Mouse (Mus musculus): ENCODE measurements around the gene Procr. TPM values are rescaled to one million over a fixed set of nuclear protein-coding genes. Genes with fewer than 3 reads are reported as not detected.
A peak's percentile ranks its signal among the peaks of the same experiment; 100 is the strongest.

Gene Procr
- total RNA-seq, 1 experiment from 2014 or later = 71.9 TPM

GRCm38 (mm10) chr2:155779506-155779905 is 28.6 kb downstream of the Procr start:
- ATAC-seq (replicated peaks in 1 of 2; ENCODE audit: insufficient read depth in 1 of 2, low FRiP score in 2 of 2, low TSS enrichment in 1 of 2, low read depth in 1 of 2, poor library complexity in 2 of 2, severe bottlenecking in 2 of 2) = no peak

DNA sequence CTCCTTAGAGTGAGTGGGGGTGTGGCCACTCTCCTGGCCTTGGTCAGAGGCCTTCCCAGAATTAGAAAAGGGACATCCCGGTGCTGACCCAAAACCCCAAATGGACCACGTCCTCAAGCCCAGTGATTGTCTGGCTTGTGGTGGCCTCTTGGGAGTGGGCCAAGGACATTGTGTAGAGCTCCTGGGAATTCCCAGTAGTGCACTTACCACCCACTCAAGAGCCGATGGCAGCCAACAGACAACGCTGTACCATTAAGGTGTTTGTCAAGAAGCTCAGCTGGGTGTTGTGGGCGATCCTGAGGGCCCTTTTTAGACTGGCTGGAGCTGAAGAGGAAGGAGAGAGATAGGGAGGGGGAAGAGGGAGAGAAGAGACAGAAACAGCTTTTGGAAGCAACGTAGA is 33.6 kb downstream of the Procr start:
- ATAC-seq (replicated peaks in 1 of 2; ENCODE audit: insufficient read depth in 1 of 2, low FRiP score in 2 of 2, low TSS enrichment in 1 of 2, low read depth in 1 of 2, poor library complexity in 2 of 2, severe bottlenecking in 2 of 2) = no peak

DNA sequence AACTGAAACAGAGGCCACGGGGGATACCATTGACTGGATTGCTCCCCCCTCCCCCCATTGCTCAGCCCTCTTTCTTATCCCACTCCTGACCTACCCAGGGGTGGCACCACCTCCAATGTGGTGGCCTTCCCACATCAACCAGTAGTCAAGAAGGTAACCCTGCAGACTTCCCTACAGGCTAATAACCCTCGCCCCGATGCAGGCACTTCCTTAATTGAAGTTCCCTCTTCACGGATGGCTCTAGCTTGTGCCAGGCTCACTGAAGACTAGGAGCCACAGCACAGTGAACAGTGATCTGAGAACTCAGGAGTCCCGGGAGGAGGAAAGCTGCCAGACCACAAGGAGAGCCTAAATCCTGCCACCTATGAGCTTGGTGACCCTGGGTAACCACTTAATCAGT is 36.0 kb downstream of the Procr start:
- ATAC-seq (replicated peaks in 1 of 2; ENCODE audit: insufficient read depth in 1 of 2, low FRiP score in 2 of 2, low TSS enrichment in 1 of 2, low read depth in 1 of 2, poor library complexity in 2 of 2, severe bottlenecking in 2 of 2) = peak; percentile 27 to 48; a peak in 1 of 4 replicates

GRCm38 (mm10) chr2:155787949-155788931 is 37.3 kb downstream of the Procr start:
- ATAC-seq (replicated peaks in 1 of 2; ENCODE audit: insufficient read depth in 1 of 2, low FRiP score in 2 of 2, low TSS enrichment in 1 of 2, low read depth in 1 of 2, poor library complexity in 2 of 2, severe bottlenecking in 2 of 2) = no peak

- peak; percentile 55 to 69; a peak in 3 of 4 replicates for ATAC-seq (replicated peaks in 1 of 2; ENCODE audit: insufficient read depth in 1 of 2, low FRiP score in 2 of 2, low TSS enrichment in 1 of 2, low read depth in 1 of 2, poor library complexity in 2 of 2, severe bottlenecking in 2 of 2)
Measured at GRCm38 (mm10) chr2:155792899-155793298, 42.0 kb downstream of the Procr start.

DNA sequence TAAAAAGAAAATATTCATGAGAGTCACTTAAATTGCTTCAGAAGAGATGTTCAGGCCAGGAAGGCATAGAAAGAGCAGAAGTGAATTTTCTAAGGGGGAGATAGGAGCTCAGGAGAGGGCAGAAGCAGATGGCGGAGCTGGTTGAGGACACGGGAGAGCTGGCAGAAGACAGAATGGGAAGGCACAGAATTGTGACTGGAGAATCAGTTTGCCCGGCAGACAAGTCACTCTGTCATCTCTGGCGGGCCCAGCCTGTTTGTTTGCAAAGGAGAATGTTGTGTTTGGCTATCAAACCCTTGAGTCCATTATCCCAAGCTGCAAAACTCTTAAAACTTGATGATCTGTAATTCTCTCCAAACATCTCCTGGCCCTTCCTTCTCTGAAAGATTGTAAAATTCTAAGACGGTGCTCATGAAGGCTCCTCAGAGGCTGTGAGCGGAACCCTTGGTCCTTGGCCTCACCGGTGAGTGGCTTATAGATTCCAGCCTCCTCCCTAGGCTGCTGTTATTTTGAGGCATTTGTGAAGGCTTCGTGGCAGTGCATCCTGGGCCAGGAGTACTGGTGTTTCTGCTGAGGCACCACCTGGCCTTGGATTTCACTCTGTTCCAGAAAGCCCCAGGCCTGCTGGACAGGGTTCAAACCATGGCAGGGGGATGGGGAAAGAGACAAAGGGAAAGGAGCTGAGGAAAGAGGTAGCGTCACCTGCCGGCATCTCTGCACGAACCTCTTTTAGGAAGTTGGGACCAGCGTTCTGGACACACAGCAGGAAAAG is 43.9 kb downstream of the Procr start:
- no peak for ATAC-seq (replicated peaks in 1 of 2; ENCODE audit: insufficient read depth in 1 of 2, low FRiP score in 2 of 2, low TSS enrichment in 1 of 2, low read depth in 1 of 2, poor library complexity in 2 of 2, severe bottlenecking in 2 of 2)

DNA sequence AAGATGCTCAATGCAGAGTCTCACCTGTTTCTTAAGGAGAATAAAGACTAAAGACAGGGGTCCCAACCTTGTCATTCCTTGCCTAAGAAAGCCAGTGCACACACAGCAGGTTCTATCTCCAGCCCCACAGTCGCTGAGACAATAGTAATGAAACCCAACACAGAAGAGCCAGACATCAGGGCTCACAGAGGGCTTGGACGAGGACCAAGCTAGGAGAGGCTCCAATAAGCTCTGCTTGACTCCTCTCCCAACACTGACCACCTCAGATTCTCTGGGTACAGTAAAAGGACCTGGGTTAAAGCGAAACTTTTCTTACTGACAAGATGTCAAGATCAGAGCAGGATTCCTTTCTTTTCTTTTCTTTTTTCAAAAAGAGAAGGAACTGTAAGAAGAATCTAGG is 47.7 kb downstream of the Procr start:
- ATAC-seq (replicated peaks in 1 of 2; ENCODE audit: insufficient read depth in 1 of 2, low FRiP score in 2 of 2, low TSS enrichment in 1 of 2, low read depth in 1 of 2, poor library complexity in 2 of 2, severe bottlenecking in 2 of 2) = no peak

- 0 out of 4 replicates have a peak, but pooled peaks of 1 of the 2 experiments have one; percentile 20 for ATAC-seq (replicated peaks in 1 of 2; ENCODE audit: insufficient read depth in 1 of 2, low FRiP score in 2 of 2, low TSS enrichment in 1 of 2, low read depth in 1 of 2, poor library complexity in 2 of 2, severe bottlenecking in 2 of 2)
Measured at GRCm38 (mm10) chr2:155802761-155803160, 51.8 kb downstream of the Procr start.

- no peak for ATAC-seq (replicated peaks in 1 of 2; ENCODE audit: insufficient read depth in 1 of 2, low FRiP score in 2 of 2, low TSS enrichment in 1 of 2, low read depth in 1 of 2, poor library complexity in 2 of 2, severe bottlenecking in 2 of 2)
Measured at GRCm38 (mm10) chr2:155804053-155804452, 53.1 kb downstream of the Procr start.

Other genes with a start within 250 kb of the Procr start
- gene Acss2, start 233.2 kb upstream of the Procr start, total RNA-seq (2017) = 16.6 and 19.4 TPM in 2 replicates
- gene Ggt7, start 232.9 kb upstream of the Procr start, total RNA-seq (2017) = not detected in 2 replicates
- 18.3 and 32.5 TPM in 2 replicates for gene Gss, start 158.3 kb upstream of the Procr start, total RNA-seq (2017)
- gene Myh7b, start 139.9 kb upstream of the Procr start, total RNA-seq (2017) = 0.10 TPM in 1 of 2 replicates, not detected in the other
- 82.7 and 112 TPM in 2 replicates for gene Trpc4ap, start 58.7 kb upstream of the Procr start, total RNA-seq (2017)
- gene Edem2, start 21.6 kb upstream of the Procr start, total RNA-seq (2017) = 44.5 and 48.5 TPM in 2 replicates
- gene Gm17581, start 15.3 kb upstream of the Procr start, total RNA-seq (2017) = not detected in 2 replicates
- gene Mmp24, start 24.2 kb downstream of the Procr start, total RNA-seq (2017) = 0.10 TPM in 1 of 2 replicates, not detected in the other
- gene BC029722, start 68.3 kb downstream of the Procr start, total RNA-seq (2017) = 21.0 and 27.2 TPM in 2 replicates
- 32.9 and 107 TPM in 2 replicates for gene Eif6, start 75.8 kb downstream of the Procr start, total RNA-seq (2017)
- not detected in 2 replicates for gene Fam83c, start 83.7 kb downstream of the Procr start, total RNA-seq (2017)
- gene Uqcc1, start 179.2 kb downstream of the Procr start, total RNA-seq (2017) = 28.0 and 59.3 TPM in 2 replicates
- not detected in 2 replicates for gene Gm15557, start 189.6 kb downstream of the Procr start, total RNA-seq (2017)
- gene Gdf5, start 194.2 kb downstream of the Procr start, total RNA-seq (2017) = not detected in 2 replicates
- 30.9 and 66.9 TPM in 2 replicates for gene Cep250, start 205.3 kb downstream of the Procr start, total RNA-seq (2017)